Mouse (Mus musculus) liver, embryonic 14.5 days (tissue): ENCODE data around the gene Mup21. TPM values are rescaled to one million over a fixed set of nuclear protein-coding genes. Genes with fewer than 3 reads are reported as not detected.
"Not testable (repeated sequence)": the region's sequence is repeated elsewhere in the genome, so short reads cannot be mapped to it uniquely, and the experiment has no call there.

Source experiments
- ATAC-seq: fragments of 200-750 bp; cut with Nextera tagmentation; 2 replicates; pipeline ENCODE4 v1.8.0; 2017; ENCODE audit warnings: moderate number of reproducible peaks, mild to moderate bottlenecking, moderate library complexity; ENCODE audit not compliant: insufficient read depth
- DNase-seq, 3 experiments: peaks; one replicate each; pipeline ENCODE4 v3.0.0-alpha.2; 2012 to 2013; ENCODE audit warnings: low read depth in 3 of 3, low spot score in 3 of 3
- H3K27ac ChIP-seq: fragments of 300-500 bp; sonication (generic); 2 replicates; pipeline ENCODE4 v1.5.1; 2014; ENCODE audit warnings: moderate library complexity, mild to moderate bottlenecking, control low read depth, inconsistent platforms
- H3K27me3 ChIP-seq: fragments of 300-500 bp; sonication (generic); 2 replicates; pipeline ENCODE4 v1.6.1; 2014; ENCODE audit warnings: mild to moderate bottlenecking, low read length, moderate library complexity; ENCODE audit not compliant: control insufficient read depth, insufficient read depth
- H3K36me3 ChIP-seq: fragments of 300-500 bp; sonication (generic); replicated peaks from 2 replicates; pipeline ENCODE4 v1.6.1; 2014; ENCODE audit warnings: low read depth; ENCODE audit not compliant: control insufficient read depth, insufficient read depth
- H3K4me1 ChIP-seq, 2 experiments: fragments of 200-500 bp in 1 of 2; fragments of 300-500 bp in 1 of 2; sonication (generic) in 1 of 2; replicated peaks; 2 replicates each; pipeline ENCODE4 v1.6.1; 2012 to 2014; ENCODE audit warnings: antibody characterized with exemption in 1 of 2, inconsistent platforms in 1 of 2, low read length in 1 of 2; ENCODE audit not compliant: control insufficient read depth in 2 of 2, insufficient read depth in 2 of 2
- H3K4me2 ChIP-seq: fragments of 300-500 bp; sonication (generic); 2 replicates; pipeline ENCODE4 v1.6.1; 2014; ENCODE audit warnings: low read depth, mild to moderate bottlenecking, control low read depth, moderate library complexity
- H3K4me3 ChIP-seq, 2 experiments: fragments of 200-500 bp in 1 of 2; fragments of 300-500 bp in 1 of 2; sonication (generic) in 1 of 2; 2 replicates each; pipeline ENCODE4 v1.5.1; 2012 to 2014; ENCODE audit warnings: low read depth in 2 of 2, low read length in 2 of 2, mild to moderate bottlenecking in 2 of 2, control low read depth in 1 of 2, inconsistent platforms in 1 of 2, moderate library complexity in 1 of 2; ENCODE audit not compliant: insufficient read depth in 1 of 2
- H3K9ac ChIP-seq: fragments of 300-500 bp; sonication (generic); replicated peaks from 2 replicates; pipeline ENCODE4 v1.6.1; 2014; ENCODE audit warnings: mild to moderate bottlenecking, control low read depth, moderate library complexity
- H3K9me3 ChIP-seq: fragments of 300-500 bp; sonication (generic); 2 replicates; pipeline ENCODE4 v1.6.1; 2016; ENCODE audit warnings: low read length, mixed read lengths; ENCODE audit not compliant: control insufficient read depth
- CTCF ChIP-seq: IDR thresholded peaks from 2 replicates; pipeline ENCODE4 v1.5.1; 2016; ENCODE audit warnings: antibody characterized with exemption, low read depth, control low read depth
- EP300 ChIP-seq: IDR thresholded peaks from 2 replicates; pipeline ENCODE4 v1.6.1; 2016; ENCODE audit warnings: antibody characterized with exemption, low read depth
- WGBS: fragments of 180-500 bp; shearing (Covaris S2); extraction: QIAGEN DNeasy Blood & Tissue Kit; methylation state at CpG from one replicate; pipeline ENCODE4 v1.1.7; 2014; ENCODE audit not compliant: insufficient replicate concordance; 5-methylcytosine and 5-hydroxymethylcytosine counted together
- polyA plus RNA-seq, 2 experiments: library from polyadenylated mRNA; depleted of rRNA in 1 of 2; stranded (reverse) in 1 of 2; unstranded in 1 of 2; fragments of >200 nt; fragmentation: Nextera tagmentation in 1 of 2; extraction: Ambion mirVana in 1 of 2; gene quantifications; 2 replicates each; pipeline versions ENCODE4 v1.2.1 to v1.2.3; 2012 to 2014

The Mup21 gene
- polyA plus RNA-seq (2012; rRNA removed) (0.06 TPM in 1 of 2 replicates, not detected in the other), polyA plus RNA-seq (2014; fragmentation: Nextera tagmentation; extraction: Ambion mirVana) (not detected in 2 replicates)

DNA sequence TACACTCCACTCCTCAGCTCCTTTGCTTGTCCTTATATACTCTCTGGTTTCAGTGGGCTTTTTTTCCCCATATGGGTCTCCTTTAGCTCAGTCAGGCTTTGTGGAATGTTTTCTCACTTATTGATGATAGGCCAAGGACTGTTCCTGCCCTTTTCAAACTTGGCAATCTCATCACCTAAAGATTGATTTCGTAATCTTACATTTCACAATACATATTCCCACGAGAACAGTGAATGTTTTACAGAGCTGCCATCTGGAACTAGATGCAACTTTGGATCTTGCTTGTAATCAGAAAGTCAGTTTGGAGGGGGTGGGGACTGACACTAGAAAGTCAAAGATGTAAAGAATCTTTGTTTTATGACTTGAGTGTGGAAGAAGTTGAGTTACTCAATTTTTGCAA lies at the start of gene Mup21:
TSS of gene Mup21 (minus strand) at position 53 of the 400 bp plus-strand sequence.
- TF ChIP-seq EP300 (no peak), CTCF (no peak)
- no peaks in the 10 kb centered on the region for H3K36me3 ChIP-seq

GRCm38 (mm10) chr4:62199923-62200529 lies 49.4 kb upstream of the Mup21 start:
- Histone ChIP-seq H3K27ac (no peak overlapping the region), H3K9ac (no peak overlapping the region), H3K9me3 (no peaks in the 10 kb centered on the region), H3K4me1 (no peaks in the 10 kb centered on the region), H3K36me3 (no peaks in the 10 kb centered on the region), H3K4me3 (no peak overlapping the region), H3K4me2 (no peak overlapping the region), H3K27me3 (no peaks in the 10 kb centered on the region)
- DNase-seq (no peak), ATAC-seq (no peak)
- no peak for TF ChIP-seq CTCF
- TF ChIP-seq EP300 = no peak
- 39% methylated on average over 7 of the region's 7 CpGs for WGBS

More for the DNA sequence above, at the start of gene Mup21:
- H3K4me2 ChIP-seq = no peak within 1 kb of the TSS
- H3K27ac ChIP-seq = no peak within 1 kb of the TSS
- WGBS = 40% methylated on average over 2 of the region's 2 CpGs
- H3K9ac ChIP-seq = no peak within 1 kb of the TSS
- ATAC-seq (no peak), DNase-seq (no peak)
- H3K9me3 ChIP-seq = no peaks in the 10 kb centered on the region
- no peaks in the 10 kb centered on the region for H3K27me3 ChIP-seq
- H3K4me3 ChIP-seq = no peak within 1 kb of the TSS
- H3K4me1 ChIP-seq = no peaks in the 10 kb centered on the region

GRCm38 (mm10) chr4:62188778-62189177 lies 38.1 kb upstream of the Mup21 start:
- ATAC-seq (no peak), DNase-seq (no peak)
- no peaks in the 10 kb centered on the region for H3K27me3 ChIP-seq
- H3K9me3 ChIP-seq = peaks cover 4% of the 10 kb centered on the region
- H3K4me3 ChIP-seq = no peak overlapping the region
- no peak overlapping the region for H3K4me2 ChIP-seq
- H3K27ac ChIP-seq = no peak overlapping the region
- TF ChIP-seq EP300 = no peak
- TF ChIP-seq CTCF = no peak
- H3K4me1 ChIP-seq = no peaks in the 10 kb centered on the region
- no peaks in the 10 kb centered on the region; the same call in 1 of the 2 replicates for H3K36me3 ChIP-seq
- H3K9ac ChIP-seq = no peak overlapping the region

GRCm38 (mm10) chr4:62177282-62177681 lies 26.6 kb upstream of the Mup21 start:
- peak; percentile 71 for TF ChIP-seq CTCF
- TF ChIP-seq EP300 = no peak
- no peak overlapping the region for H3K4me2 ChIP-seq
- no peaks in the 10 kb centered on the region for H3K9me3 ChIP-seq
- H3K4me1 ChIP-seq = no peaks in the 10 kb centered on the region
- DNase-seq (no peak), ATAC-seq (no peak)
- H3K36me3 ChIP-seq = no peaks in the 10 kb centered on the region
- no peak overlapping the region for H3K27ac ChIP-seq
- H3K9ac ChIP-seq = no peak overlapping the region
- no peak overlapping the region for H3K4me3 ChIP-seq
- H3K27me3 ChIP-seq = no peaks in the 10 kb centered on the region
- 27% methylated on average over 5 of the region's 5 CpGs for WGBS

- Histone ChIP-seq H3K4me1 (no peaks in the 10 kb centered on the region), H3K27ac (no peak overlapping the region), H3K4me2 (no peak overlapping the region), H3K9me3 (no peaks in the 10 kb centered on the region), H3K9ac (no peak overlapping the region), H3K27me3 (no peaks in the 10 kb centered on the region), H3K4me3 (no peak overlapping the region), H3K36me3 (no peaks in the 10 kb centered on the region)
- 57% methylated on average over 4 of the region's 4 CpGs for WGBS
- DNase-seq = no peak
- TF ChIP-seq CTCF = no peak
- TF ChIP-seq EP300 = no peak
- ATAC-seq = no peak
These were observed 23.8 kb upstream of the Mup21 start for GRCm38 (mm10) chr4:62174471-62174870.

DNA sequence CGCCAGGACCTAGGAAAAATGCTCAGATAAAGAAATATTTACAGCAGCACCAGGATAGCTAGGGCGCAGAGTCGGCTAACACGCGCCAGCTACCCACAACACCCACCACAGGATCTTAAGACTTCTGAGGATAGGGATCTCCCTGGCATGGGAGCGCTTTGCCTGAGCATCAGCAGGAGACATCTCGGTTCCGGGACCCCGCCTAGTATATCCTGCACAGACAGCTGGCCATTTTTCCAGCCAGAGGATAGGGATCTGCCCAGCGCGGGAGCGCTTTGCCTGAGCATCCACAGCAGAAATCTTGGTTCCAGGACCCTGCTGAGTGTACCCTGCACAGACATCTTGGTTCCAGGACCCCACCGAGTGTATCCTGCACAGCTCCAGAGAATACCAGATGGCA lies 17.0 kb upstream of the Mup21 start:
- not testable (repeated sequence) for H3K9ac ChIP-seq, DNase-seq, H3K36me3 ChIP-seq, H3K27me3 ChIP-seq, H3K4me1 ChIP-seq, H3K9me3 ChIP-seq, H3K27ac ChIP-seq, H3K4me2 ChIP-seq, H3K4me3 ChIP-seq, ATAC-seq
- 79% methylated on average over 13 of the region's 13 CpGs for WGBS
